Mouse (Mus musculus) heart, embryonic 15.5 days (tissue): ENCODE data around the gene Csad. TPM values are rescaled to one million over a fixed set of nuclear protein-coding genes. Genes with fewer than 3 reads are reported as not detected.

Experiments
- ATAC-seq: fragments of 200-750 bp; cut with Nextera tagmentation; replicated peaks from 2 replicates; pipeline ENCODE4 v1.8.0; 2017; ENCODE audit warnings: low read depth, moderate TSS enrichment; ENCODE audit not compliant: insufficient number of reproducible peaks, insufficient read depth, low FRiP score
- H3K27ac ChIP-seq: fragments of 300-500 bp; sonication (generic); 2 replicates; pipeline ENCODE4 v1.5.1; 2015; ENCODE audit warnings: mild to moderate bottlenecking, inconsistent platforms
- H3K27me3 ChIP-seq: fragments of 300-500 bp; sonication (generic); 2 replicates; pipeline ENCODE4 v1.6.1; 2015; ENCODE audit warnings: inconsistent platforms
- H3K36me3 ChIP-seq: fragments of 300-500 bp; sonication (generic); 2 replicates; pipeline ENCODE4 v1.6.1; 2015; ENCODE audit warnings: mild to moderate bottlenecking, inconsistent platforms
- H3K4me1 ChIP-seq: fragments of 300-500 bp; sonication (generic); replicated peaks from 2 replicates; pipeline ENCODE4 v1.6.1; 2015; ENCODE audit warnings: inconsistent platforms
- H3K4me2 ChIP-seq: fragments of 300-500 bp; sonication (generic); 2 replicates; pipeline ENCODE4 v1.6.1; 2015; ENCODE audit warnings: inconsistent platforms, mild to moderate bottlenecking, moderate library complexity
- H3K4me3 ChIP-seq: fragments of 300-500 bp; sonication (generic); 2 replicates; pipeline ENCODE4 v1.5.1; 2015; ENCODE audit warnings: mild to moderate bottlenecking, inconsistent platforms
- H3K9ac ChIP-seq: fragments of 300-500 bp; sonication (generic); 2 replicates; pipeline ENCODE4 v1.6.1; 2015; ENCODE audit warnings: mild to moderate bottlenecking, inconsistent platforms
- H3K9me3 ChIP-seq: fragments of 300-500 bp; sonication (generic); replicated peaks from 2 replicates; pipeline ENCODE4 v1.6.1; 2016; ENCODE audit warnings: inconsistent platforms
- WGBS: fragments of 180-500 bp; shearing (Covaris S2); methylation state at CpG from one replicate; pipeline ENCODE4 v1.1.7; 2015; ENCODE audit warnings: mixed read lengths; 5-methylcytosine and 5-hydroxymethylcytosine counted together
- polyA plus RNA-seq: library from polyadenylated mRNA; unstranded; fragments of >200 nt; fragmentation: Nextera tagmentation; extraction: Ambion mirVana; gene quantifications from 2 replicates; pipeline ENCODE4 v1.2.1, GENCODE M21; 2015

Csad gene
- polyA plus RNA-seq, 1 experiment from 2014 or later, result 31.1 TPM

GRCm38 (mm10) chr15:102141120-102141519 lies 63.4 kb downstream of the Csad start:
- no peak overlapping the region for H3K27ac ChIP-seq
- 85% methylated on average over 5 of the region's 5 CpGs for WGBS
- no peak for ATAC-seq

GRCm38 (mm10) chr15:102136129-102136758 lies 68.3 kb downstream of the Csad start, which contains the start of gene Spryd3:
Spryd3 (minus strand) TSS chr15:102136234.
- H3K9me3 ChIP-seq, result no peaks in the 10 kb centered on the region
- H3K4me1 ChIP-seq, result peaks cover 18% of the 10 kb centered on the region
- H3K9ac ChIP-seq, result peak within 1 kb of the TSS; percentile 72
- peaks cover 7% of the 10 kb centered on the region; the same call in 1 of the 2 replicates for H3K36me3 ChIP-seq
- H3K27me3 ChIP-seq, result no peaks in the 10 kb centered on the region
- under 1% methylated on average over 50 of the region's 50 CpGs for WGBS
- peak within 1 kb of the TSS; percentile 75 for H3K27ac ChIP-seq
- peak; percentile 98 for ATAC-seq
- peak within 1 kb of the TSS; percentile 68 for H3K4me3 ChIP-seq
- H3K4me2 ChIP-seq, result peak within 1 kb of the TSS; percentile 75

More at GRCm38 (mm10) chr15:102141120-102141519, 63.4 kb downstream of the Csad start:
- H3K27me3 ChIP-seq, result peaks cover 28% of the 10 kb centered on the region
- no peak overlapping the region for H3K4me3 ChIP-seq
- no peaks in the 10 kb centered on the region for H3K9me3 ChIP-seq
- no peak overlapping the region for H3K9ac ChIP-seq
- no peaks in the 10 kb centered on the region for H3K36me3 ChIP-seq
- H3K4me2 ChIP-seq, result no peak overlapping the region
- H3K4me1 ChIP-seq, result peaks cover 31% of the 10 kb centered on the region

- ATAC-seq, result peak; percentile 63
- Histone ChIP-seq H3K9me3 (no peaks in the 10 kb centered on the region), H3K36me3 (peaks cover 11% of the 10 kb centered on the region; the same call in 1 of the 2 replicates), H3K4me1 (peaks cover 18% of the 10 kb centered on the region), H3K27me3 (no peaks in the 10 kb centered on the region), H3K4me3 (peak overlapping the region; percentile 68), H3K4me2 (peak overlapping the region; percentile 75), H3K27ac (peak overlapping the region; percentile 66), H3K9ac (peak overlapping the region; percentile 72)
- WGBS, result 2% methylated on average over 32 of the region's 35 CpGs
Measured at GRCm38 (mm10) chr15:102135522-102136128, 68.9 kb downstream of the Csad start.

- 90% methylated on average over 2 of the region's 2 CpGs for WGBS
- H3K36me3 ChIP-seq, result peaks cover 20% of the 10 kb centered on the region; the same call in 1 of the 2 replicates
- no peak overlapping the region for H3K4me2 ChIP-seq
- no peak overlapping the region for H3K27ac ChIP-seq
- H3K4me1 ChIP-seq, result peaks cover 18% of the 10 kb centered on the region
- no peaks in the 10 kb centered on the region for H3K27me3 ChIP-seq
- H3K9me3 ChIP-seq, result no peaks in the 10 kb centered on the region
- no peak overlapping the region for H3K4me3 ChIP-seq
- no peak for ATAC-seq
- H3K9ac ChIP-seq, result no peak overlapping the region
Measured at GRCm38 (mm10) chr15:102134709-102135108, 69.8 kb downstream of the Csad start.

- Histone ChIP-seq H3K36me3 (peaks cover 31% of the 10 kb centered on the region), H3K4me3 (no peak overlapping the region), H3K9ac (no peak overlapping the region), H3K4me1 (peaks cover 18% of the 10 kb centered on the region), H3K9me3 (no peaks in the 10 kb centered on the region), H3K27ac (no peak overlapping the region), H3K27me3 (no peaks in the 10 kb centered on the region), H3K4me2 (no peak overlapping the region)
- 82% methylated on average over 9 of the region's 9 CpGs for WGBS
- no peak for ATAC-seq
Measured at GRCm38 (mm10) chr15:102133314-102133713, 71.2 kb downstream of the Csad start.

Other genes with a start within 250 kb of the Csad start
- 30.3 and 197 TPM in 2 replicates for gene Krt8, start 200.2 kb downstream of the Csad start, polyA plus RNA-seq
- 33.1 and 213 TPM in 2 replicates for gene Krt18, start 176.5 kb downstream of the Csad start, polyA plus RNA-seq
- gene Eif4b, start 131.0 kb downstream of the Csad start, polyA plus RNA-seq, result 56.5 and 71.8 TPM in 2 replicates
- 30.9 and 31.0 TPM in 2 replicates for gene Tns2, start 104.3 kb downstream of the Csad start, polyA plus RNA-seq
- 16.0 and 22.4 TPM in 2 replicates for gene Spryd3, start 68.5 kb downstream of the Csad start, polyA plus RNA-seq
- 9.5 and 10.2 TPM in 2 replicates for gene Igfbp6, start 60.4 kb downstream of the Csad start, polyA plus RNA-seq
- gene Soat2, start 54.2 kb downstream of the Csad start, polyA plus RNA-seq, result 0.23 and 0.63 TPM in 2 replicates
- 25.8 and 34.3 TPM in 2 replicates for gene Zfp740, start 1.5 kb downstream of the Csad start, polyA plus RNA-seq
- 1.7 and 8.9 TPM in 2 replicates for gene Itgb7, start 27.2 kb upstream of the Csad start, polyA plus RNA-seq
- 7.9 and 15.8 TPM in 2 replicates for gene Rarg, start 52.8 kb upstream of the Csad start, polyA plus RNA-seq
- not detected in 2 replicates for gene Gm9918, start 65.8 kb upstream of the Csad start, polyA plus RNA-seq
- gene Mfsd5, start 74.7 kb upstream of the Csad start, polyA plus RNA-seq, result 39.3 and 47.4 TPM in 2 replicates
- 14.7 and 20.0 TPM in 2 replicates for gene Espl1, start 91.5 kb upstream of the Csad start, polyA plus RNA-seq
- 261 and 296 TPM in 2 replicates for gene Pfdn5, start 121.4 kb upstream of the Csad start, polyA plus RNA-seq
- 47.9 and 69.2 TPM in 2 replicates for gene Myg1, start 127.0 kb upstream of the Csad start, polyA plus RNA-seq
- 39.1 and 52.4 TPM in 2 replicates for gene Aaas, start 146.0 kb upstream of the Csad start, polyA plus RNA-seq
- 0.15 and 0.22 TPM in 2 replicates for gene Sp7, start 162.5 kb upstream of the Csad start, polyA plus RNA-seq
- 4.7 and 5.0 TPM in 2 replicates for gene Sp1, start 201.4 kb upstream of the Csad start, polyA plus RNA-seq
- 4.9 and 5.7 TPM in 2 replicates for gene Amhr2, start 240.6 kb upstream of the Csad start, polyA plus RNA-seq